Mouse (Mus musculus) ovary, postnatal 36 days (tissue): ENCODE data around the gene Gm10840.
"Not testable (repeated sequence)": the region's sequence is repeated elsewhere in the genome, so short reads cannot be mapped to it uniquely, and the experiment has no call there.

Experiments used
- DNase-seq: peaks from one replicate; pipeline ENCODE4 v3.0.0; 2022; ENCODE audit warnings: low spot score, mixed read lengths

Gm10840 gene

GRCm38 (mm10) chr11:106198277-106198676 is 37.6 kb downstream of the Gm10840 start:
- no peak for DNase-seq

- not testable (repeated sequence) for DNase-seq
Observed at GRCm38 (mm10) chr11:106199997-106200396, 39.3 kb downstream of the Gm10840 start.

DNA sequence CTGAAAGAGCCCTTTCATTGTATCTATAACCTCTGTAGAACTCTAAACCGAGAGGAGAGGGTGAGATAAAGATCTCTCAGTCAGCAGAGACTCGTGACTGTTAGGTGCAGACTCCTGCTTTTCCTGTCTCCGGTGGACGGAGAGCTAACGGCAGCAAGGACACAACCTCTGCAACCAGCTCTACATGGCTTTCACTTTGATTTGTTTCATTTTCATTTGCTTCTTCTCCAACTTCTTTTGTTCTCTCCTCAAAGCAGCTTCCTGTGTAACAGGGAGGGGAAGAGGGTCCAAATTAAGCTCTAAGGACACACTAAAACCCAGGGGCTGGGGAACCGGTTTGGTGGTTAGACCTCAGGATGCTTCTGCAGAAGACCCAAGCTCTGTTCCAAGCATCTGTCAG is 40.1 kb downstream of the Gm10840 start:
- DNase-seq = no peak

DNA sequence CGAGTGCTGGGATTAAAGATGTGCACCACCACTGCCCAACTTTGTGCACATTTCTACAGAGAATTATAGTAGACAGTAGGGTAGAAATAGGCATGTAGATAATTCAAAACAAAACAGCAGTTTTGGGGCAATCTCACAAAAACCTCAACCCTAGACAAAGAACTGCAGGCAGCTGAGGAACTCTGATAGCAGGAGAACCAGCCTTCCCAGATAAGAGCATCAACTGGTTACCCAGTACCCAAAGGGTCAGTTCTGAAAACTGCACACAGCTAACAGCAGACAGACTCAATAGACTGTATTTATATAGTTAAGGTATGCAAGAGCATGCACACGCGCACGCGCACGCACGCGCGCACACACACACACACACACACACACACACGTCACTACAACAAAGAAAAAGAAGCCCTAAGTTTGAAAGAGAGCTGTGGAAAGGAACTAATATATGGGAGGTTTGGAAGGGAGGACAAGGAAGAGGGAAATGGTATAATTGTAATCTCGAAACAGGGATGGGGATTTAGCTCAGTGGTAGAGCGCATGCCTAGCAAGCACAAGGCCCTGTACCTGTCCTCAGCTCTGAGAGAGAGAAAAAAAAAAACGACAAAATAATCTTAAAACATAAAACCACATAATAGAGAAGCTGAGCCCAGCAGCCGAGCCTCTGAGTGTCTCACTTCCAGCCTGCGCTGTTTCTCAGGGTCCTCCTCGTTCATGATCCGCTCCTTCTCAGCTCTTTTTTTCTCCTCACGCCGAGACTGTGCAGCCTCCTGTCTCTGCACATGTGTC is 40.9 kb downstream of the Gm10840 start:
- no peak for DNase-seq

- DNase-seq = no peak
Observed at GRCm38 (mm10) chr11:106202123-106202465, 41.4 kb downstream of the Gm10840 start, which contains the start of gene Strada. Gene Strada (minus strand): TSS chr11:106202168.
